Mouse (Mus musculus) myocyte (in vitro differentiated cells): ENCODE data around the gene Dda1.

Experiments
- CEBPB ChIP-seq: IDR thresholded peaks from 2 replicates; pipeline ENCODE4 v1.6.1; 2011; ENCODE audit warnings: mild to moderate bottlenecking, moderate library complexity; ENCODE audit not compliant: poor library complexity, insufficient read depth, severe bottlenecking
- E2F4 ChIP-seq: IDR thresholded peaks from one replicate; pipeline ENCODE4 v1.6.1; 2011; ENCODE audit warnings: mild to moderate bottlenecking, control low read depth, moderate library complexity; ENCODE audit not compliant: insufficient read depth
- MAX ChIP-seq: IDR thresholded peaks from one replicate; pipeline ENCODE4 v1.6.1; 2011; ENCODE audit warnings: low read depth, mild to moderate bottlenecking, control low read depth
- POLR2A ChIP-seq: IDR thresholded peaks from one replicate; pipeline ENCODE4 v1.6.1; 2011; ENCODE audit warnings: low read depth, mild to moderate bottlenecking, control low read depth, moderate library complexity; ENCODE audit not compliant: insufficient read length
- POLR2AphosphoS2 ChIP-seq: IDR thresholded peaks from one replicate; pipeline ENCODE4 v1.6.1; 2011; ENCODE audit warnings: low read depth, control low read depth; ENCODE audit not compliant: insufficient read length
- TCF12 ChIP-seq: IDR thresholded peaks from one replicate; pipeline ENCODE4 v1.6.1; 2011; ENCODE audit warnings: mild to moderate bottlenecking, control low read depth; ENCODE audit not compliant: poor library complexity, insufficient read depth, severe bottlenecking
- USF1 ChIP-seq: IDR thresholded peaks from one replicate; pipeline ENCODE4 v1.6.1; 2011; ENCODE audit warnings: low read depth, mild to moderate bottlenecking, control low read depth, moderate library complexity

GRCm38 (mm10) chr8:71451337-71451736, 17.7 kb upstream of the Dda1 start:
- TF ChIP-seq E2F4 (no peak), POLR2A (no peak), MAX (no peak), USF1 (no peak), CEBPB (no peak), TCF12 (no peak), POLR2AphosphoS2 (no peak)
